Mouse (Mus musculus) G1E (cell line): Measurements from ENCODE around the gene Cnot6l.

Experiments used
- CTCF ChIP-seq: IDR thresholded peaks from 2 replicates; pipeline ENCODE4 v1.5.1; 2012; ENCODE audit warnings: low read depth, low read length, inconsistent platforms, mixed read lengths
- TAL1 ChIP-seq: conservative IDR thresholded peaks from 2 replicates; pipeline ENCODE4 v1.6.1; 2012; ENCODE audit warnings: low read depth, low read length, inconsistent platforms, mixed read lengths

GRCm38 (mm10) chr5:96198271-96198670 is 34.3 kb upstream of the Cnot6l start:
- no peak for TF ChIP-seq CTCF
- TF ChIP-seq TAL1 = no peak
